Mouse (Mus musculus): Measurements from ENCODE around the gene 1700001O22Rik. TPM values are rescaled to one million over a fixed set of nuclear protein-coding genes. Genes with fewer than 3 reads are reported as not detected.
A peak's percentile ranks its signal among the peaks of the same experiment; 100 is the strongest.

Gene 1700001O22Rik
- polyA plus RNA-seq, 1 experiment, result 0.12 TPM

DNA sequence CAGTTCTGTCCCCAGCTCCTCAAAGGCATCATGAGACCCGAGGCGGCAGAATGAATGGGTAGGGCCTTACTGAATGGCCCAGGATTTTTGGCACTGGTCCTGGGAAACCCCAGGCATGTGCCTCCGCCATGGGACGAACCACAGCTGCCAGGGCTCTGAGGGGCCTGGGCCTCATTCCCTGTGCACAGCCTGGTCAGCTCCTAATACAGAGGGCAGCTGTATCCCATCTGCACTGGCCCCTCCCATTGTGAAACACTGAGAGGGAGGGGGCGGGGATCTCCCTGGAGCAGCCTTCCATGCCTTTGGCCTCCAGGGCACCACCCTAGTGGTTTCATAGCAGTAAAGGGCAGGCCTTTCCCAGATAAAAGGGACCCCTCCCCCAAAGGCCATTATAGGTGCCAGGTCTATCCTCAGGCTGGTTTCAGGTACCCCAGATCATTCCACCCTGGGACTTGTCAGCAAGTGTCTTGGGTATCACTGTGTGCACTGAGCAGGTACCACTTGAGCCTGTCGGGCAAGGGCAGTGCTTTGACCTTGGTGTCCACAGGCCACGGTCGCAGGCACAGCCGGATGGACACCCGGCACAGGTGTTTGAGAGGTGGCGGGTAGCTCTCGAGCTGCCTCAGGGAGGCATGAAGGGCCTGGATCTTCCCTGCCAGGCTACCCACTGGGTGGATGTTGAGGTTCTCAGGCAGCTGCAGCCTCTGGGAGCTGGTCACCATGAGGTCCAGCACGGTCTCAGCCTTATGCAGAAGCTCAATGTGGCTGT lies 20.1 kb upstream of the 1700001O22Rik start:
- H3K4me2 ChIP-seq (ENCODE audit: low read depth), result peak overlapping the region; percentile 5
- no peak overlapping the region for H3ac ChIP-seq (ENCODE audit: control insufficient read depth, insufficient read length)
- peaks cover 17% of the 10 kb centered on the region for H3K36me3 ChIP-seq (ENCODE audit: control insufficient read depth, insufficient read depth)
- no peaks in the 10 kb centered on the region for H3K27me3 ChIP-seq (ENCODE audit: control insufficient read depth, insufficient read depth, insufficient read length)
- no peak overlapping the region for H3K4me3 ChIP-seq
- TF ChIP-seq MYOD1 (IDR thresholded peaks at IDR 0.05; ENCODE audit: control insufficient read depth in 1 of 3, insufficient read length in 2 of 3, low read depth in 2 of 3), result peak in 2 of 3 experiments; percentile 70 to 84
- TF ChIP-seq TCF3 (IDR thresholded peaks at IDR 0.05; ENCODE audit: insufficient read length, low read depth), result peak; percentile 60
- no peak for TF ChIP-seq E2F4 (IDR thresholded peaks at IDR 0.05; ENCODE audit: insufficient read depth)
- TF ChIP-seq SRF (IDR thresholded peaks at IDR 0.05; ENCODE audit: control insufficient read depth, insufficient read length, low read depth), result peak; percentile 33
- no peak for TF ChIP-seq MAX (IDR thresholded peaks at IDR 0.05; ENCODE audit: low read depth)
- TF ChIP-seq USF1 (IDR thresholded peaks at IDR 0.05; ENCODE audit: low read depth), result no peak
- TF ChIP-seq REST (IDR thresholded peaks at IDR 0.05; ENCODE audit: insufficient read depth, insufficient read length), result no peak
- peak; percentile 67 to 95 (median 82) for TF ChIP-seq MYOG (IDR thresholded peaks at IDR 0.05; ENCODE audit: control insufficient read depth in 1 of 3, insufficient read depth in 1 of 3, insufficient read length in 2 of 3, low read depth in 2 of 3)
- TF ChIP-seq POLR2AphosphoS2 (IDR thresholded peaks at IDR 0.05; ENCODE audit: insufficient read length, low read depth), result peak; percentile 77
- TF ChIP-seq POLR2A (IDR thresholded peaks at IDR 0.05; ENCODE audit: insufficient read length, low read depth), result no peak
- TF ChIP-seq CEBPB (IDR thresholded peaks at IDR 0.05; ENCODE audit: insufficient read depth, poor library complexity, severe bottlenecking), result no peak
- TF ChIP-seq TCF12 (IDR thresholded peaks at IDR 0.05; ENCODE audit: insufficient read depth, poor library complexity, severe bottlenecking), result peak; percentile 54
- H3K79me2 ChIP-seq (ENCODE audit: control insufficient read depth, insufficient read depth), result peaks cover 26% of the 10 kb centered on the region

DNA sequence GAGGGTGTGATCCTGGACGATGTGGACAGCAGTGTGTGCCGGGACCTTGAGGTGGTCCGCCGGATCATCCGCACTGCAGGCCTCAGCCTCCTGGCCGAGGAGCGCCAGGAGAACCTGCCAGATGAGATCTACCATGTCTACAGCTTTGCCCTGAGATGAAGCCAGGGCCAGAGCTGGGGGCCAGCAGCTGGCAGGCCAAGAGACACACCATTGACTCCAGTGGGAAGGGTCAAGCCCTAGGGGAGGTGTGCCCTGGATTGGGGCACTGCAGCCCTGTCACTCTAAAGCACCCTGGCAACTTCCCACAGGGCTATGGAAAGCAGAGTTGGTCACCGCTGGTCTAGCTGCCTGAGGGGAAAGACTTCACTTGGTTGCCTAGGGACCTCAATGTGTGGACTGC lies 19.0 kb upstream of the 1700001O22Rik start:
- H3K4me3 ChIP-seq, result no peak overlapping the region
- H3ac ChIP-seq (ENCODE audit: control insufficient read depth, insufficient read length), result no peak overlapping the region
- TF ChIP-seq POLR2A (IDR thresholded peaks at IDR 0.05; ENCODE audit: insufficient read length, low read depth) (no peak), MYOG (IDR thresholded peaks at IDR 0.05; ENCODE audit: control insufficient read depth in 1 of 3, insufficient read depth in 1 of 3, insufficient read length in 2 of 3, low read depth in 2 of 3) (no peak), CEBPB (IDR thresholded peaks at IDR 0.05; ENCODE audit: insufficient read depth, poor library complexity, severe bottlenecking) (no peak), TCF12 (IDR thresholded peaks at IDR 0.05; ENCODE audit: insufficient read depth, poor library complexity, severe bottlenecking) (no peak), SRF (IDR thresholded peaks at IDR 0.05; ENCODE audit: control insufficient read depth, insufficient read length, low read depth) (no peak), POLR2AphosphoS2 (IDR thresholded peaks at IDR 0.05; ENCODE audit: insufficient read length, low read depth) (no peak), TCF3 (IDR thresholded peaks at IDR 0.05; ENCODE audit: insufficient read length, low read depth) (no peak), USF1 (IDR thresholded peaks at IDR 0.05; ENCODE audit: low read depth) (no peak), REST (IDR thresholded peaks at IDR 0.05; ENCODE audit: insufficient read depth, insufficient read length) (no peak), MAX (IDR thresholded peaks at IDR 0.05; ENCODE audit: low read depth) (no peak), E2F4 (IDR thresholded peaks at IDR 0.05; ENCODE audit: insufficient read depth) (no peak), MYOD1 (IDR thresholded peaks at IDR 0.05; ENCODE audit: control insufficient read depth in 1 of 3, insufficient read length in 2 of 3, low read depth in 2 of 3) (no peak)
- H3K4me2 ChIP-seq (ENCODE audit: low read depth), result no peak overlapping the region
- peaks cover 17% of the 10 kb centered on the region for H3K36me3 ChIP-seq (ENCODE audit: control insufficient read depth, insufficient read depth)
- peaks cover 31% of the 10 kb centered on the region for H3K79me2 ChIP-seq (ENCODE audit: control insufficient read depth, insufficient read depth)
- no peaks in the 10 kb centered on the region for H3K27me3 ChIP-seq (ENCODE audit: control insufficient read depth, insufficient read depth, insufficient read length)

DNA sequence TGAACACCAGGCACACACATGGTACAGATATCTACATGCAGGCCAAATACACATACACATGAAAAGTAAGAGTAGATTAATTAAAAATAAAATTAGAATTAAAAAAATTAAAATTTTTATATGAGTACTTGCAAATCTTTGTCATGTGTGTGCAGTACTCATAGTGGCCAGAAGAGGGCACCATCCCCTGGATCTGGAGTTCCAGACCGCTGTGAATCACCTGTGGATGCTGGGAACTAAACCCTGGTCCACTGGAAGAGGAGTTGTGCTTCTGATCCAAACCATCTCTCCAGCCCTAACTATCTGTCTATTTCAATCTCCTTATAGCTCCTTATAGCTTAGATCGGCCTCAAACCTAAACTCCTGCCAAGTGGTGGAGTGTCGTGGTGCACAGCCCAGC lies 17.6 kb upstream of the 1700001O22Rik start:
- no peak overlapping the region for H3K4me3 ChIP-seq
- H3ac ChIP-seq (ENCODE audit: control insufficient read depth, insufficient read length), result no peak overlapping the region
- H3K27me3 ChIP-seq (ENCODE audit: control insufficient read depth, insufficient read depth, insufficient read length), result no peaks in the 10 kb centered on the region
- no peak overlapping the region for H3K4me2 ChIP-seq (ENCODE audit: low read depth)
- peaks cover 17% of the 10 kb centered on the region for H3K79me2 ChIP-seq (ENCODE audit: control insufficient read depth, insufficient read depth)
- TF ChIP-seq MAX (IDR thresholded peaks at IDR 0.05; ENCODE audit: low read depth) (no peak), MYOD1 (IDR thresholded peaks at IDR 0.05; ENCODE audit: control insufficient read depth in 1 of 3, insufficient read length in 2 of 3, low read depth in 2 of 3) (no peak), MYOG (IDR thresholded peaks at IDR 0.05; ENCODE audit: control insufficient read depth in 1 of 3, insufficient read depth in 1 of 3, insufficient read length in 2 of 3, low read depth in 2 of 3) (no peak), POLR2AphosphoS2 (IDR thresholded peaks at IDR 0.05; ENCODE audit: insufficient read length, low read depth) (no peak)
- peaks cover 16% of the 10 kb centered on the region for H3K36me3 ChIP-seq (ENCODE audit: control insufficient read depth, insufficient read depth)

DNA sequence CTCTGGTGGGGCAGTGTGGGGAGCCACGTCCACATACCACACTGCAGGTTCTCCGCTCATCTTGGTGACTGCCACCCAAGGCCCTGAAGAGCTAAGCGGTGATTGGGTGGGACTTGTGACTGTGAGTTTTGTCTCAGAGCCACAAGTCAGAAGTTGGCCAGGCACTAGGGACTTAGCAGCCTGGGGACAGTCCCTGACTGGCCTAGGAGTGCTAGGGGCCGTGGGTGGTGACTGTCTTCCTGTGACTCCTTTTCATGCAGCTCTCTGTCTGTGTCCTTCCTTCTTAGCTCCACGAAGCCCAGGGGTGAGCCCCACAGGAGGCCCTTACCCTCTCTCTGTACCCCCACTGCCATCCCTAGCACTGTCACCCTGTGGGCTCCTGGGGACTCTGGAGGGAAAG lies 16.4 kb upstream of the 1700001O22Rik start:
- Histone ChIP-seq H3K36me3 (ENCODE audit: control insufficient read depth, insufficient read depth) (peaks cover 19% of the 10 kb centered on the region), H3K79me2 (ENCODE audit: control insufficient read depth, insufficient read depth) (peaks cover 15% of the 10 kb centered on the region), H3K27me3 (ENCODE audit: control insufficient read depth, insufficient read depth, insufficient read length) (no peaks in the 10 kb centered on the region), H3K4me2 (ENCODE audit: low read depth) (no peak overlapping the region), H3K4me3 (no peak overlapping the region), H3ac (ENCODE audit: control insufficient read depth, insufficient read length) (no peak overlapping the region)
- TF ChIP-seq SRF (IDR thresholded peaks at IDR 0.05; ENCODE audit: control insufficient read depth, insufficient read length, low read depth) (no peak), MYOG (IDR thresholded peaks at IDR 0.05; ENCODE audit: control insufficient read depth in 1 of 3, insufficient read depth in 1 of 3, insufficient read length in 2 of 3, low read depth in 2 of 3) (no peak), USF1 (IDR thresholded peaks at IDR 0.05; ENCODE audit: low read depth) (no peak), MYOD1 (IDR thresholded peaks at IDR 0.05; ENCODE audit: control insufficient read depth in 1 of 3, insufficient read length in 2 of 3, low read depth in 2 of 3) (no peak), TCF12 (IDR thresholded peaks at IDR 0.05; ENCODE audit: insufficient read depth, poor library complexity, severe bottlenecking) (no peak), CEBPB (IDR thresholded peaks at IDR 0.05; ENCODE audit: insufficient read depth, poor library complexity, severe bottlenecking) (no peak), MAX (IDR thresholded peaks at IDR 0.05; ENCODE audit: low read depth) (no peak), TCF3 (IDR thresholded peaks at IDR 0.05; ENCODE audit: insufficient read length, low read depth) (no peak), POLR2A (IDR thresholded peaks at IDR 0.05; ENCODE audit: insufficient read length, low read depth) (no peak), REST (IDR thresholded peaks at IDR 0.05; ENCODE audit: insufficient read depth, insufficient read length) (no peak), POLR2AphosphoS2 (IDR thresholded peaks at IDR 0.05; ENCODE audit: insufficient read length, low read depth) (no peak), E2F4 (IDR thresholded peaks at IDR 0.05; ENCODE audit: insufficient read depth) (no peak)

Data from myocyte (in vitro differentiated cells).